Mouse (Mus musculus): ENCODE measurements around the gene Zfp385b.

DNA sequence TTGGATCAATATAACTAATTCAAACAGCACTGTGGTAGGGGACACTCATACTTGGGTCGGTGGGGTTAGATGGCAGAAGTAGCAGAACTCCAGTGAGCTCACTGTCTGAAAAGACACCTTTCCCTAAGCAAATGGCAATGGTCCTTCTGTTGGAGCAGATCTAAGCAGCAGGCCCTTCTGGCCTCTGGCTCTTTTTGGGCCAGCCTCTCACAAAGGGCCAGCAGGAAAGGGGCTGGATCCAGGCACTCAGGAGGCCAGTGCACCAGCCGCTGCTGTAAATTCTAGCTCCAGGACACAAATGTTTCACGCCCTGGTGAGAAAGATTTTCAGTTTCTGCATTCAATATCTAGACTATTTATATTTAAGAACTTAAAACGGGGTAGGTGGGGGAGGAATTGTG lies 305.0 kb downstream of the Zfp385b start:
- TF ChIP-seq MAX (IDR thresholded peaks at IDR 0.05; ENCODE audit: low read depth) = no peak
- no peak for TF ChIP-seq POLR2A (IDR thresholded peaks at IDR 0.05; ENCODE audit: insufficient read length, low read depth)
- TF ChIP-seq TCF12 (IDR thresholded peaks at IDR 0.05; ENCODE audit: insufficient read depth, poor library complexity, severe bottlenecking) = no peak
- no peak for TF ChIP-seq E2F4 (IDR thresholded peaks at IDR 0.05; ENCODE audit: insufficient read depth)
- TF ChIP-seq TCF3 (IDR thresholded peaks at IDR 0.05; ENCODE audit: insufficient read length, low read depth) = no peak
- no peak for TF ChIP-seq MYOD1 (IDR thresholded peaks at IDR 0.05; ENCODE audit: control insufficient read depth in 1 of 3, insufficient read length in 2 of 3, low read depth in 2 of 3)
- TF ChIP-seq CEBPB (IDR thresholded peaks at IDR 0.05; ENCODE audit: insufficient read depth, poor library complexity, severe bottlenecking) = no peak
- no peak for TF ChIP-seq USF1 (IDR thresholded peaks at IDR 0.05; ENCODE audit: low read depth)
- TF ChIP-seq MYOG (IDR thresholded peaks at IDR 0.05; ENCODE audit: control insufficient read depth in 1 of 3, insufficient read depth in 1 of 3, insufficient read length in 2 of 3, low read depth in 2 of 3) = no peak
- TF ChIP-seq POLR2AphosphoS2 (IDR thresholded peaks at IDR 0.05; ENCODE audit: insufficient read length, low read depth) = no peak
